Mouse (Mus musculus): ENCODE data around the gene Omp.
A peak's percentile ranks its signal among the peaks of the same experiment; 100 is the strongest.

Omp gene

GRCm38 (mm10) chr7:98171141-98172073 lies 26.1 kb upstream of the Omp start:
- DNase-seq (ENCODE audit: low spot score), result peak; percentile 70

- no peak for DNase-seq (ENCODE audit: low spot score)
Observed at GRCm38 (mm10) chr7:98164999-98165528, 19.8 kb upstream of the Omp start.

GRCm38 (mm10) chr7:98164382-98164998 lies 19.2 kb upstream of the Omp start:
- DNase-seq (ENCODE audit: low spot score), result no peak

- DNase-seq (ENCODE audit: low spot score), result no peak
Observed at GRCm38 (mm10) chr7:98163700-98164099, 18.4 kb upstream of the Omp start.

GRCm38 (mm10) chr7:98162239-98162638 lies 16.9 kb upstream of the Omp start:
- DNase-seq (ENCODE audit: low spot score), result no peak

GRCm38 (mm10) chr7:98160041-98160740 lies 14.9 kb upstream of the Omp start:
- DNase-seq (ENCODE audit: low spot score), result no peak

GRCm38 (mm10) chr7:98158481-98158880 lies 13.2 kb upstream of the Omp start:
- no peak for DNase-seq (ENCODE audit: low spot score)

- no peak for DNase-seq (ENCODE audit: low spot score)
Observed at GRCm38 (mm10) chr7:98157636-98158332, 12.5 kb upstream of the Omp start.

- no peak for DNase-seq (ENCODE audit: low spot score)
Observed at GRCm38 (mm10) chr7:98156280-98156665, 11.0 kb upstream of the Omp start.

- peak; percentile 48 for DNase-seq (ENCODE audit: low spot score)
Observed at GRCm38 (mm10) chr7:98155546-98156279, 10.4 kb upstream of the Omp start.

GRCm38 (mm10) chr7:98153892-98154291 lies 8.6 kb upstream of the Omp start:
- no peak for DNase-seq (ENCODE audit: low spot score)

- DNase-seq (ENCODE audit: low spot score), result no peak
Observed at GRCm38 (mm10) chr7:98153345-98153744, 8.0 kb upstream of the Omp start.

- DNase-seq (ENCODE audit: low spot score), result no peak
Observed at GRCm38 (mm10) chr7:98152400-98152799, 7.1 kb upstream of the Omp start.

GRCm38 (mm10) chr7:98150525-98150924 lies 5.2 kb upstream of the Omp start:
- no peak for DNase-seq (ENCODE audit: low spot score)

GRCm38 (mm10) chr7:98149802-98150201 lies 4.5 kb upstream of the Omp start:
- DNase-seq (ENCODE audit: low spot score), result no peak

- DNase-seq (ENCODE audit: low spot score), result no peak
Observed at GRCm38 (mm10) chr7:98148721-98149407, 3.6 kb upstream of the Omp start.

- no peak for DNase-seq (ENCODE audit: low spot score)
Observed at GRCm38 (mm10) chr7:98147766-98148165, 2.5 kb upstream of the Omp start.

GRCm38 (mm10) chr7:98146447-98146845 lies 1.1 kb upstream of the Omp start:
- no peak for DNase-seq (ENCODE audit: low spot score)

- DNase-seq (ENCODE audit: low spot score), result no peak
Observed at GRCm38 (mm10) chr7:98145842-98146446, 642 bp upstream of the Omp start.

GRCm38 (mm10) chr7:98142648-98143047 lies 2.7 kb downstream of the Omp start:
- no peak for DNase-seq (ENCODE audit: low spot score)
